Comparison of ENCODE assay signal across 10 mouse cellular contexts in the genomic region with DNA sequence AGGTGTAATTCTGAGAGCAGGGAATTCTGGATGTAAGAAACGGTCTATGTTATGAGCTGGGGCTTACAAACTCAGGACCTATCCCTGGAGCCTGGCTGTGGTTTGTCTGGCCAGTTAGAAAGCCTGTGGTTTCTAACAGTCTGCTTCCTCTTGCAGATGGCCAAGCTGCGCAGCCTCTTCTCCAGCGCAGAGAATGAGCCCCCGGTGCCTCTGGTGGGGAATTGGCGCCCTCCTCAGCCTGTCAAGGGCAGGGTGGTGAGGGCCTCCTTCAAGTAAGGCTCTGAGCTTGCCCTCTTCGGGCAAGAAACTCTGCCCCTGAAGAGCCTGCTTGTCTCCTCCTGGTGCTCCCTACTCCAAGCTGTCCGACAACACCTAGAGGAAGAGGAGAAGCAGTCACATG. TPM values are rescaled to one million over a fixed set of nuclear protein-coding genes. Genes with fewer than 3 reads are reported as not detected.
DNase-seq lines count a peak whose midpoint lies in the region; ATAC-seq and TF ChIP-seq lines count a peak whose summit lies in the region.
"Had no signal": no experiment of that assay in that cellular context is flagged by ENCODE, and none has a peak within 500 bp of the region (broad histone marks: within the 10 kb centered on the region; RNA-seq: fewer than 3 reads in every experiment).

No protein-coding gene starts in this region.

- H3K27me3 ChIP-seq in hindbrain, postnatal 0 days (ENCODE audit: insufficient read depth, low read length) = no peaks in the 10 kb centered on the region
- no peaks in the 10 kb centered on the region for H3K27me3 ChIP-seq in hindbrain, embryonic 12.5 days
- H3K27me3 ChIP-seq in liver, embryonic 16.5 days (ENCODE audit: control insufficient read depth, insufficient read depth, low read depth, low read length) = no peaks in the 10 kb centered on the region

- H3K27ac ChIP-seq in hindbrain, postnatal 0 days = no peak overlapping the region
- H3K27ac ChIP-seq in hindbrain, embryonic 12.5 days = no peak overlapping the region
- no peak overlapping the region; the same call in 1 of the 2 replicates for H3K27ac ChIP-seq in liver, embryonic 16.5 days (ENCODE audit: low read length)

- DNase-seq in hindbrain, postnatal 0 days (ENCODE audit: low spot score) = peak; percentile 11
- DNase-seq in 416B (ENCODE audit: low read depth) (peak; percentile 95), adipocyte (ENCODE audit: low spot score) (peak; percentile 45)
- DNase-seq in retina, postnatal 1 day = no peak
- no peak for DNase-seq in heart, adult 9 months (ENCODE audit: low spot score in 2 of 2)
- no peak for DNase-seq in layer of hippocampus, adult 18-20 months (ENCODE audit: low spot score in 2 of 2)
- DNase-seq: lung, postnatal 10 days; right cerebral cortex, adult 18-20 months had no signal

- no peak for ATAC-seq in hindbrain, postnatal 0 days
- ATAC-seq in hindbrain, embryonic 12.5 days (ENCODE audit: low FRiP score) = no peak
- ATAC-seq in liver, embryonic 16.5 days (ENCODE audit: low read depth) = 0 out of 2 replicates have a peak, but pooled peaks have one; percentile 28

- H3K4me2 ChIP-seq in hindbrain, postnatal 0 days (ENCODE audit: low read depth, low read length) = no peak overlapping the region
- no peak overlapping the region for H3K4me2 ChIP-seq in hindbrain, embryonic 12.5 days (replicated peaks)
- H3K4me2 ChIP-seq in liver, embryonic 16.5 days (ENCODE audit: low read depth, low read length) = no peak overlapping the region

- no peaks in the 10 kb centered on the region for H3K4me1 ChIP-seq in hindbrain, postnatal 0 days (ENCODE audit: insufficient read depth, low read length)
- no peaks in the 10 kb centered on the region for H3K4me1 ChIP-seq in hindbrain, embryonic 12.5 days
- peaks cover 9% of the 10 kb centered on the region for H3K4me1 ChIP-seq in liver, embryonic 16.5 days (ENCODE audit: control insufficient read depth, low read depth, low read length)

- WGBS in hindbrain, postnatal 0 days = 58% methylated on average over 7 of the region's 7 CpGs
- 58% methylated on average over 7 of the region's 7 CpGs for WGBS in hindbrain, embryonic 12.5 days
- WGBS in liver, embryonic 16.5 days (ENCODE audit: insufficient replicate concordance) = 22% methylated on average over 7 of the region's 7 CpGs

- TF ChIP-seq CTCF in hindbrain, postnatal 0 days (IDR thresholded peaks at IDR 0.05; ENCODE audit: low read depth) = peak; percentile 36; the same call in 1 of the 2 replicates

- H3K9me3 ChIP-seq in hindbrain, postnatal 0 days (ENCODE audit: low read length) = no peaks in the 10 kb centered on the region
- no peaks in the 10 kb centered on the region for H3K9me3 ChIP-seq in hindbrain, embryonic 12.5 days (replicated peaks)
- H3K9me3 ChIP-seq in liver, embryonic 16.5 days (replicated peaks; ENCODE audit: control insufficient read depth, low read length) = no peaks in the 10 kb centered on the region

- H3K36me3 ChIP-seq in hindbrain, postnatal 0 days (ENCODE audit: insufficient read depth, low read length) = no peaks in the 10 kb centered on the region
- H3K36me3 ChIP-seq in hindbrain, embryonic 12.5 days = no peaks in the 10 kb centered on the region
- no peaks in the 10 kb centered on the region for H3K36me3 ChIP-seq in liver, embryonic 16.5 days (ENCODE audit: control insufficient read depth, insufficient read depth)

- H3K9ac ChIP-seq in hindbrain, postnatal 0 days (replicated peaks; ENCODE audit: low read length) = no peak overlapping the region
- no peak overlapping the region for H3K9ac ChIP-seq in hindbrain, embryonic 12.5 days
- peak overlapping the region; percentile 26; the same call in 1 of the 2 replicates for H3K9ac ChIP-seq in liver, embryonic 16.5 days (ENCODE audit: low read depth, low read length)

- no peak overlapping the region for H3K4me3 ChIP-seq in hindbrain, postnatal 0 days (ENCODE audit: low read length)
- no peak overlapping the region for H3K4me3 ChIP-seq in hindbrain, embryonic 12.5 days
- no peak overlapping the region for H3K4me3 ChIP-seq in liver, embryonic 16.5 days (ENCODE audit: low read depth, low read length)

RNA-seq across cellular contexts. Expression of a gene that starts 8.1 kb away (rescaled TPM):
- 0.99 and 5.4 TPM in 2 replicates for total RNA-seq in hindbrain, postnatal 0 days (2014; rRNA removed)
- 3.2 and 3.9 TPM in 2 replicates for polyA plus RNA-seq in hindbrain, postnatal 0 days (2015; fragmentation: Nextera tagmentation; extraction: Ambion mirVana)
- polyA plus RNA-seq in hindbrain, embryonic 12.5 days (2016; fragmentation: Nextera tagmentation; extraction: Ambion mirVana) = 3.7 and 5.8 TPM in 2 replicates
- 138 and 165 TPM in 2 replicates for polyA plus RNA-seq in liver, embryonic 16.5 days (2015; fragmentation: Nextera tagmentation; extraction: Ambion mirVana)
- under 1 TPM; 0.62 to 0.71 TPM for total RNA-seq in layer of hippocampus, adult 18-20 months (2021)

RNA-seq across cellular contexts. Expression of a gene that starts 14.7 kb away (rescaled TPM):
- 79.6 and 124 TPM in 2 replicates for total RNA-seq in hindbrain, postnatal 0 days (2014; rRNA removed)
- 89.4 and 102 TPM in 2 replicates for polyA plus RNA-seq in hindbrain, postnatal 0 days (2015; fragmentation: Nextera tagmentation; extraction: Ambion mirVana)
- 62.0 and 77.2 TPM in 2 replicates for polyA plus RNA-seq in hindbrain, embryonic 12.5 days (2016; fragmentation: Nextera tagmentation; extraction: Ambion mirVana)
- polyA plus RNA-seq in liver, embryonic 16.5 days (2015; fragmentation: Nextera tagmentation; extraction: Ambion mirVana) = 2,019 and 2,429 TPM in 2 replicates
- 100 to 1,000 TPM; 152 to 187 TPM for total RNA-seq in layer of hippocampus, adult 18-20 months (2021)

Comparison
In these comparisons a context has a peak if more than half of its experiments do, and no peak if none do; other contexts are left out.
1. DNase-seq: peak in hindbrain, postnatal 0 days (single experiment), 416B (single experiment) and adipocyte (single experiment); none in retina, postnatal 1 day (single experiment), heart, adult 9 months (0 of 2) and layer of hippocampus, adult 18-20 months (0 of 2).
2. RNA of a gene that starts 8.1 kb away (polyA plus RNA-seq): 138 to 165 TPM in liver, embryonic 16.5 days; 3.7 to 5.8 TPM in hindbrain, embryonic 12.5 days and 3.2 to 3.9 TPM in hindbrain, postnatal 0 days; every median in the first group is over 10 times any median in the second.
3. RNA of a gene that starts 14.7 kb away (polyA plus RNA-seq): 2,019 to 2,429 TPM in liver, embryonic 16.5 days; 89.4 to 102 TPM in hindbrain, postnatal 0 days and 62.0 to 77.2 TPM in hindbrain, embryonic 12.5 days; every median in the first group is over 10 times any median in the second.